Mouse (Mus musculus) adrenal gland, postnatal 36 days (tissue): Measurements from ENCODE around the gene Tubb2a. TPM values are rescaled to one million over a fixed set of nuclear protein-coding genes. Genes with fewer than 3 reads are reported as not detected.
"Not testable (repeated sequence)": the region's sequence is repeated elsewhere in the genome, so short reads cannot be mapped to it uniquely, and the experiment has no call there.

ENCODE experiments used
- DNase-seq, 2 experiments: peaks; one replicate each; pipeline ENCODE4 v3.0.0; 2021; ENCODE audit warnings: mixed read lengths in 1 of 2
- total RNA-seq, 2 experiments: library from RNA; stranded (reverse); gene quantifications; 2 replicates each; pipeline ENCODE4 v1.2.3; 2021

The Tubb2a gene
- total RNA-seq, 2 experiments from 2014 or later = 24.6 to 42.9 TPM

- DNase-seq = no peak
These were observed 18.0 kb upstream of the Tubb2a start for GRCm38 (mm10) chr13:34095542-34096435.

- no peak for DNase-seq
These were observed 11.6 kb upstream of the Tubb2a start for GRCm38 (mm10) chr13:34089358-34089757.

- no peak for DNase-seq
These were observed 11.1 kb upstream of the Tubb2a start for GRCm38 (mm10) chr13:34088871-34089288.

GRCm38 (mm10) chr13:34088201-34088649, 10.4 kb upstream of the Tubb2a start:
- DNase-seq = not testable (repeated sequence)

- no peak for DNase-seq
These were observed 9.4 kb upstream of the Tubb2a start for GRCm38 (mm10) chr13:34087052-34087812.

- DNase-seq = peak in 1 of 2 experiments; percentile 22
These were observed 6.4 kb upstream of the Tubb2a start for GRCm38 (mm10) chr13:34084026-34084750.

- DNase-seq = no peak
These were observed 4.1 kb upstream of the Tubb2a start for GRCm38 (mm10) chr13:34081926-34082325.

GRCm38 (mm10) chr13:34079801-34080200, 2.0 kb upstream of the Tubb2a start:
- DNase-seq = peak in 1 of 2 experiments; percentile 25

- no peak for DNase-seq
These were observed 883 bp upstream of the Tubb2a start for GRCm38 (mm10) chr13:34078500-34079280.

- DNase-seq = peak; percentile 43 to 57
These were observed 981 bp downstream of the Tubb2a start for GRCm38 (mm10) chr13:34076561-34077491.

- not testable (repeated sequence) for DNase-seq
These were observed 1.9 kb downstream of the Tubb2a start for GRCm38 (mm10) chr13:34075893-34076292.

GRCm38 (mm10) chr13:34074441-34074840, 3.4 kb downstream of the Tubb2a start:
- DNase-seq = not testable (repeated sequence)

GRCm38 (mm10) chr13:34072847-34073246, 5.0 kb downstream of the Tubb2a start:
- DNase-seq = no peak

GRCm38 (mm10) chr13:34071836-34072235, 6.0 kb downstream of the Tubb2a start:
- no peak for DNase-seq

GRCm38 (mm10) chr13:34070296-34070695, 7.5 kb downstream of the Tubb2a start:
- DNase-seq = no peak

- DNase-seq = peak; percentile 53 to 59
These were observed 11.5 kb downstream of the Tubb2a start for GRCm38 (mm10) chr13:34066351-34066750.

- no peak for DNase-seq
These were observed 15.3 kb downstream of the Tubb2a start for GRCm38 (mm10) chr13:34062466-34062865.

- DNase-seq = no peak
These were observed 17.7 kb downstream of the Tubb2a start for GRCm38 (mm10) chr13:34060061-34060460.

- DNase-seq = peak in 1 of 2 experiments; percentile 25
These were observed 20.6 kb downstream of the Tubb2a start for GRCm38 (mm10) chr13:34057252-34057651.

GRCm38 (mm10) chr13:34054983-34055382, 22.8 kb downstream of the Tubb2a start:
- DNase-seq = no peak
